Mouse (Mus musculus) embryo, embryonic 9.5 days (tissue): ENCODE data around the gene Alk.

Source experiments
- DNase-seq: peaks from one replicate; pipeline ENCODE4 v3.0.0-alpha.2; 2017; ENCODE audit errors: extremely low spot score

Gene Alk

GRCm38 (mm10) chr17:72023323-72023722 is 581.1 kb downstream of the Alk start:
- DNase-seq: no peak

GRCm38 (mm10) chr17:72021733-72022669 is 582.4 kb downstream of the Alk start:
- no peak for DNase-seq

GRCm38 (mm10) chr17:72017329-72017728 is 587.1 kb downstream of the Alk start:
- no peak for DNase-seq

GRCm38 (mm10) chr17:72015253-72015652 is 589.2 kb downstream of the Alk start:
- DNase-seq: no peak

- DNase-seq: no peak
Measured at GRCm38 (mm10) chr17:72012775-72013174, 591.7 kb downstream of the Alk start.

GRCm38 (mm10) chr17:72009836-72010235 is 594.6 kb downstream of the Alk start:
- no peak for DNase-seq

- DNase-seq: no peak
Measured at GRCm38 (mm10) chr17:72008389-72008788, 596.0 kb downstream of the Alk start.

- no peak for DNase-seq
Measured at GRCm38 (mm10) chr17:72005365-72005764, 599.1 kb downstream of the Alk start.

GRCm38 (mm10) chr17:71999527-72000482 is 604.6 kb downstream of the Alk start:
- DNase-seq: no peak

GRCm38 (mm10) chr17:71997680-71998079 is 606.7 kb downstream of the Alk start:
- no peak for DNase-seq

GRCm38 (mm10) chr17:71995539-71995938 is 608.9 kb downstream of the Alk start:
- no peak for DNase-seq

- no peak for DNase-seq
Measured at GRCm38 (mm10) chr17:71994144-71994543, 610.3 kb downstream of the Alk start.

GRCm38 (mm10) chr17:71993011-71993410 is 611.4 kb downstream of the Alk start:
- DNase-seq: no peak

GRCm38 (mm10) chr17:71991260-71991659 is 613.2 kb downstream of the Alk start:
- no peak for DNase-seq

- DNase-seq: no peak
Measured at GRCm38 (mm10) chr17:71990176-71990720, 614.2 kb downstream of the Alk start.

- no peak for DNase-seq
Measured at GRCm38 (mm10) chr17:71988736-71989569, 615.5 kb downstream of the Alk start.

GRCm38 (mm10) chr17:71986998-71987397 is 617.4 kb downstream of the Alk start:
- DNase-seq: no peak

- no peak for DNase-seq
Measured at GRCm38 (mm10) chr17:71986456-71986855, 618.0 kb downstream of the Alk start.

- no peak for DNase-seq
Measured at GRCm38 (mm10) chr17:71981177-71981576, 623.2 kb downstream of the Alk start.

- DNase-seq: no peak
Measured at GRCm38 (mm10) chr17:71980518-71981145, 623.8 kb downstream of the Alk start.

GRCm38 (mm10) chr17:71979137-71979536 is 625.3 kb downstream of the Alk start:
- no peak for DNase-seq
